Mouse (Mus musculus): ENCODE data around the gene Mlh3. TPM values are rescaled to one million over a fixed set of nuclear protein-coding genes. Genes with fewer than 3 reads are reported as not detected.

Mlh3 gene
- polyA plus RNA-seq, 1 experiment: 5.5 TPM

DNA sequence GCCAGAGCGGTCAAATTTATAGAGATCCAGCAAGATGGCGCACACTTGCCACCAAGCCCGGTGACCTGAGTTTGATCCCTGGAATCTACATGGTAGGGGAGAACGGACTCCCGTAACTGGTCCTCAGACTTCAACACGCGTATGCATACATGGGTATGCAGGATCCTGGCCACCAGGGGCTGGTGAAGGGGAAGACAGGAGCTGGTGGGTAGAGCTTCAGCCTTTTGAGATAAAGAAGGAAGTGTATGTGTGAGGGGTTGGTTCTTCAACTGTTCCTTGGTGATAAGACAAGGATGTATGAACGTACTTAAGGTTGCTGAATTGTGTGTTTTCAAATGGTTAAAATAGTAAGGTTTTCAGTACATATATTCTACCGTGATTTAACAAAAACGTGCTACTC, 8.5 kb upstream of the Mlh3 start:
- 96% methylated on average over 10 of the region's 10 CpGs for WGBS
- peaks cover 4% of the 10 kb centered on the region for H3K4me1 ChIP-seq (replicated peaks; ENCODE audit: control insufficient read depth, insufficient read depth, low read length)
- H3K27ac ChIP-seq (ENCODE audit: control insufficient read depth, insufficient read depth, low read length): no peak overlapping the region; the same call in 1 of the 2 replicates
- DNase-seq: no peak
- peaks cover 7% of the 10 kb centered on the region; the same call in 1 of the 2 replicates for H3K36me3 ChIP-seq (ENCODE audit: control insufficient read depth, insufficient read depth, low read length)
- H3K27me3 ChIP-seq (ENCODE audit: control insufficient read depth, insufficient read depth, low read length): no peaks in the 10 kb centered on the region
- TF ChIP-seq POLR2A (IDR thresholded peaks at IDR 0.05; ENCODE audit: control insufficient read depth, extremely low read depth, insufficient read depth, low read length, poor library complexity) (no peak), CTCF (IDR thresholded peaks at IDR 0.05; ENCODE audit: borderline replicate concordance, control insufficient read depth, extremely low read depth, insufficient read depth, low read length, poor library complexity) (0 out of 2 replicates have a peak, but pooled peaks have one; percentile 15)
- H3K4me3 ChIP-seq (ENCODE audit: control insufficient read depth, insufficient read depth, low read length): no peak overlapping the region

- Histone ChIP-seq H3K36me3 (ENCODE audit: control insufficient read depth, insufficient read depth, low read length) (peaks cover 7% of the 10 kb centered on the region; the same call in 1 of the 2 replicates), H3K27me3 (ENCODE audit: control insufficient read depth, insufficient read depth, low read length) (no peaks in the 10 kb centered on the region), H3K27ac (ENCODE audit: control insufficient read depth, insufficient read depth, low read length) (no peak overlapping the region), H3K4me1 (replicated peaks; ENCODE audit: control insufficient read depth, insufficient read depth, low read length) (peaks cover 4% of the 10 kb centered on the region), H3K4me3 (ENCODE audit: control insufficient read depth, insufficient read depth, low read length) (no peak overlapping the region)
- no peak for DNase-seq
- WGBS: 95% methylated on average over 5 of the region's 5 CpGs
- TF ChIP-seq CTCF (IDR thresholded peaks at IDR 0.05; ENCODE audit: borderline replicate concordance, control insufficient read depth, extremely low read depth, insufficient read depth, low read length, poor library complexity): no peak
- no peak for TF ChIP-seq POLR2A (IDR thresholded peaks at IDR 0.05; ENCODE audit: control insufficient read depth, extremely low read depth, insufficient read depth, low read length, poor library complexity)
These were observed 5.9 kb upstream of the Mlh3 start for GRCm38 (mm10) chr12:85276273-85276672.

DNA sequence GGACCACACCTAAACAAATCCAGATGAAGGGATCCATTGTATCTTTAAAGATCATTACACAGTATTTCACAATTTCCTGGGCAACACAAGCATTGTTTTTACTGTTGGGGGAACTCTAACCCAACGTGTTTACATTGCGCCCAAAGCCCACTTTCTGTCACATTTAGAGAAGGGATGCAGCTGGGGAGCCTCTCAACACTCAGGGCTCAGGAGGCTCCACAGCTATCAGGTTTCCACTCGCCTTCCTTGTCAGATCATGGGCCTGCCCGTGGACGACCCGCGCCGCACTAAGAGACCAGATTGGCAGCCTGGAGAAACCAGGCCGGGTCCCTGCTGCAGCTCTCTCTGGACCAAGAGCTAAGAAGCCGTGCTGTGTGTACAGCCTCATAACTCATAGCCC, 3.1 kb upstream of the Mlh3 start:
- H3K36me3 ChIP-seq (ENCODE audit: control insufficient read depth, insufficient read depth, low read length): peaks cover 7% of the 10 kb centered on the region; the same call in 1 of the 2 replicates
- H3K4me1 ChIP-seq (replicated peaks; ENCODE audit: control insufficient read depth, insufficient read depth, low read length): no peaks in the 10 kb centered on the region
- DNase-seq: no peak
- H3K27ac ChIP-seq (ENCODE audit: control insufficient read depth, insufficient read depth, low read length): no peak overlapping the region
- WGBS: 95% methylated on average over 10 of the region's 10 CpGs
- H3K27me3 ChIP-seq (ENCODE audit: control insufficient read depth, insufficient read depth, low read length): no peaks in the 10 kb centered on the region
- no peak overlapping the region for H3K4me3 ChIP-seq (ENCODE audit: control insufficient read depth, insufficient read depth, low read length)
- no peak for TF ChIP-seq CTCF (IDR thresholded peaks at IDR 0.05; ENCODE audit: borderline replicate concordance, control insufficient read depth, extremely low read depth, insufficient read depth, low read length, poor library complexity)
- TF ChIP-seq POLR2A (IDR thresholded peaks at IDR 0.05; ENCODE audit: control insufficient read depth, extremely low read depth, insufficient read depth, low read length, poor library complexity): no peak

DNA sequence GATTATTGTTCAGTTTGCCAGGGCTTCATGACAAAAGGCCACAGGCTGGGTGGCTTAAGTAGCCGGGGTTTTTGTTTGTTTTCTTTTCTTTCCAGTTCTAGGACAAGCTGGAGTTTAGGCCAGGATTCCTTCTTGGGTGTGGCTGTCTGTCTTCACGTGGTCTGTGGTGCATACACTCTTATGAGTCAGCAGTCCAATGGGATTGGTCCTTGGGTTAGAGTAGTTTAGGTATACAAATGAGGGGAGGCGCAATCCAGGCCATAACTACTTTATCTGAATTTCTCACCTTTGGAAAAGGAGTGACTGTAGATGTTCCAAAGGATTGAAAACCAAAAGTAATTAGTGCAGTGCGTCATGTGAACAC, 1.4 kb upstream of the Mlh3 start:
- TF ChIP-seq POLR2A (IDR thresholded peaks at IDR 0.05; ENCODE audit: control insufficient read depth, extremely low read depth, insufficient read depth, low read length, poor library complexity): no peak
- no peak for TF ChIP-seq CTCF (IDR thresholded peaks at IDR 0.05; ENCODE audit: borderline replicate concordance, control insufficient read depth, extremely low read depth, insufficient read depth, low read length, poor library complexity)
- DNase-seq: no peak
- Histone ChIP-seq H3K4me3 (ENCODE audit: control insufficient read depth, insufficient read depth, low read length) (no peak overlapping the region), H3K27me3 (ENCODE audit: control insufficient read depth, insufficient read depth, low read length) (no peaks in the 10 kb centered on the region), H3K36me3 (ENCODE audit: control insufficient read depth, insufficient read depth, low read length) (peaks cover 7% of the 10 kb centered on the region; the same call in 1 of the 2 replicates), H3K27ac (ENCODE audit: control insufficient read depth, insufficient read depth, low read length) (no peak overlapping the region), H3K4me1 (replicated peaks; ENCODE audit: control insufficient read depth, insufficient read depth, low read length) (no peaks in the 10 kb centered on the region)
- 83% methylated on average over 4 of the region's 4 CpGs for WGBS

- Histone ChIP-seq H3K36me3 (ENCODE audit: control insufficient read depth, insufficient read depth, low read length) (peaks cover 7% of the 10 kb centered on the region; the same call in 1 of the 2 replicates), H3K27ac (ENCODE audit: control insufficient read depth, insufficient read depth, low read length) (no peak overlapping the region), H3K4me1 (replicated peaks; ENCODE audit: control insufficient read depth, insufficient read depth, low read length) (no peaks in the 10 kb centered on the region), H3K27me3 (ENCODE audit: control insufficient read depth, insufficient read depth, low read length) (no peaks in the 10 kb centered on the region), H3K4me3 (ENCODE audit: control insufficient read depth, insufficient read depth, low read length) (no peak overlapping the region)
- no peak for DNase-seq
- whole genome bisulfite sequencing: 69% methylated on average over 7 of the region's 7 CpGs
- no peak for TF ChIP-seq CTCF (IDR thresholded peaks at IDR 0.05; ENCODE audit: borderline replicate concordance, control insufficient read depth, extremely low read depth, insufficient read depth, low read length, poor library complexity)
- TF ChIP-seq POLR2A (IDR thresholded peaks at IDR 0.05; ENCODE audit: control insufficient read depth, extremely low read depth, insufficient read depth, low read length, poor library complexity): no peak
These were observed 888 bp upstream of the Mlh3 start for GRCm38 (mm10) chr12:85271132-85271842.

GRCm38 (mm10) chr12:85269821-85270220, 578 bp downstream of the Mlh3 start:
- Histone ChIP-seq H3K27ac (ENCODE audit: control insufficient read depth, insufficient read depth, low read length) (no peak overlapping the region), H3K4me3 (ENCODE audit: control insufficient read depth, insufficient read depth, low read length) (no peak overlapping the region; the same call in 1 of the 2 replicates)
- WGBS: 50% methylated on average over 3 of the region's 3 CpGs

More at GRCm38 (mm10) chr12:85269821-85270220, 578 bp downstream of the Mlh3 start:
- DNase-seq: no peak
- no peaks in the 10 kb centered on the region for H3K27me3 ChIP-seq (ENCODE audit: control insufficient read depth, insufficient read depth, low read length)
- H3K36me3 ChIP-seq (ENCODE audit: control insufficient read depth, insufficient read depth, low read length): peaks cover 3% of the 10 kb centered on the region; the same call in 1 of the 2 replicates
- TF ChIP-seq POLR2A (IDR thresholded peaks at IDR 0.05; ENCODE audit: control insufficient read depth, extremely low read depth, insufficient read depth, low read length, poor library complexity) (no peak), CTCF (IDR thresholded peaks at IDR 0.05; ENCODE audit: borderline replicate concordance, control insufficient read depth, extremely low read depth, insufficient read depth, low read length, poor library complexity) (no peak)
- no peaks in the 10 kb centered on the region for H3K4me1 ChIP-seq (replicated peaks; ENCODE audit: control insufficient read depth, insufficient read depth, low read length)

Data from thymus, adult 2 months (tissue).